Mouse (Mus musculus) heart, embryonic 10.5 days (tissue): ENCODE data around the gene Parvg. TPM values are rescaled to one million over a fixed set of nuclear protein-coding genes. Genes with fewer than 3 reads are reported as not detected.
"Not testable (repeated sequence)": the region's sequence is repeated elsewhere in the genome, so short reads cannot be mapped to it uniquely, and the experiment has no call there.

Experiments
- DNase-seq: peaks from one replicate; pipeline ENCODE4 v3.0.0-alpha.2; 2017; ENCODE audit warnings: low spot score
- H3K27ac ChIP-seq: fragments of 300-500 bp; sonication (generic); 2 replicates; pipeline ENCODE4 v1.5.1; 2016; ENCODE audit warnings: mild to moderate bottlenecking
- H3K27me3 ChIP-seq: fragments of 300-500 bp; sonication (generic); 2 replicates; pipeline ENCODE4 v1.6.1; 2016; ENCODE audit warnings: mild to moderate bottlenecking; ENCODE audit not compliant: poor library complexity, insufficient read depth, severe bottlenecking
- H3K36me3 ChIP-seq: fragments of 300-500 bp; sonication (generic); 2 replicates; pipeline ENCODE4 v1.6.1; 2016; ENCODE audit warnings: mild to moderate bottlenecking, moderate library complexity
- H3K4me1 ChIP-seq: fragments of 300-500 bp; sonication (generic); 2 replicates; pipeline ENCODE4 v1.6.1; 2016; ENCODE audit warnings: mild to moderate bottlenecking
- H3K4me3 ChIP-seq: fragments of 300-500 bp; sonication (generic); 2 replicates; pipeline ENCODE4 v1.5.1; 2016; ENCODE audit warnings: mild to moderate bottlenecking, moderate library complexity
- H3K9me3 ChIP-seq: fragments of 300-500 bp; sonication (generic); 2 replicates; pipeline ENCODE4 v1.6.1; 2016; ENCODE audit warnings: mild to moderate bottlenecking, moderate library complexity
- WGBS: fragments of 180-500 bp; shearing (Covaris S2); methylation state at CpG from one replicate; pipeline ENCODE4 v1.1.7; 2016; 5-methylcytosine and 5-hydroxymethylcytosine counted together
- polyA plus RNA-seq: library from polyadenylated mRNA; unstranded; fragments of >200 nt; fragmentation: Nextera tagmentation; extraction: Ambion mirVana; gene quantifications from 2 replicates; pipeline ENCODE4 v1.2.1, GENCODE M21; 2016

Parvg gene
- 0.43 and 1.0 TPM in 2 replicates for polyA plus RNA-seq

DNA sequence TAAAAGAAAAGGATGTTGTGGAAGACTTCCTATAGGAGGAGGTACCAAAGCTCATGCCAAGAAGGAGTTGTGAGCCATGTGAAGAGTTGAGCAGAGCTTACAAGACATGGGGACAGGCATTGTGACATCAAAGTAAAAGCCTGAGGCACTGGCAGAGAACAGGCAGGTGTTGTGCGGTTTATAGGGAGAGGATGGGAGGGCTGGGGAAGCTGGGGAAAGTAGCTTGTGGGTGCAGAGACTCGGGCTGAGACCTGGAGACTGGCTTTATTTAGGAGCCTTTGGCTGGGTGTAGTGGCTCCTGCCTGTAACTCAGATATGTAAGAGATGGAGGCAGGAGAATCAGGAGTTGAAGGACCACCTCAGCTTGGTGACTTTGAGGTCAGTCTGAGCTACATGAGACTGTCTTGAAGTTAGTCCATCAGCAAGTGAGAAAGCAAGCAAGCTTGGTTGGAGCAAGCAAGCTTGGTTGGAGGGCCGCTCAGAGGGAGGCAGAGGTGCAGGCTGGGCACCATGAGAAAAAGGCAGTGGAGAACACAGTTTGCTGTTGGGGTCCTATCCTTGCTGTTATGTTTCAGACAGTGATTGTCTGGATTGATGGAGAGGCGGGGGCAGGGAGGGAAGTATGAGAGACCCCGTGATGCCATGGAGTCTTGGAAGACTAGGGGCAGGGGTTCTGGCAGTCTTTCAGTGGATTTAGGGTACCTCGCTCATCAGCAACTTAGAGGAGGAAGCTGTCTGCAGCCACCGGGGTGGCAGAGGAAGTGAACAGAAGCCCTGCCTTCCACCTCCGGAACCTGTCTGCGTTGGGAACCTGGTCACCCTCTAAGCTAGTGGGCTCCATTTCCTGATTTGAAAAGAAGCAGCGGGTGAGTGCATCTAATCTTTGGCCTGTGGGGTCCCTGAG is at the start of gene Parvg:
TSS of gene Parvg (plus strand) at position 61 of the 904 bp plus-strand sequence.
- Histone ChIP-seq H3K27me3 (peaks cover 22% of the 10 kb centered on the region; the same call in 1 of the 2 replicates), H3K36me3 (no peaks in the 10 kb centered on the region), H3K4me3 (no peak within 1 kb of the TSS), H3K4me1 (peaks cover 26% of the 10 kb centered on the region), H3K9me3 (no peaks in the 10 kb centered on the region), H3K27ac (no peak within 1 kb of the TSS; the same call in 1 of the 2 replicates)
- no peak for DNase-seq
- 69% methylated on average over 10 of the region's 10 CpGs for WGBS

DNA sequence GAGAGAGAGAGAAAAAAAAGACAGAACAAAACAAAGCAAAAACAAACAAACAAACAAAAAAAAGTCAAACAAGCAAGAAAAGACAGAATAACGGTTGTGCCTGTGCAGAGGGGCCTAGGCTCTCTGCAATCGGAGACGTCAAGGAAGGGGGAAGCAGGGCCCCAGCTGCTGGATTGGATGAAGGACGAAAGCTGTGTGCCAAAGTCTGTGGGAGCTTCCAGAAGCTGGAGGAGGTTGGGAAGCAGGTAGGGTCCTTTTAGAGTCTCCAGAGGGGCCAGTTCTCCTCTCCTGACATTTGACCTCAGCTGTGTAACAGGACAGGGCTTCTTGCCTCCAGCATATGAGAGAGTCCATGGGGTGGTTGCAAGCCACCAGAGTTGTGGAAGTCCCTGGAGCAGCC is 47.8 kb upstream of the Parvg start:
- 87% methylated on average over 4 of the region's 4 CpGs for WGBS
- Histone ChIP-seq H3K27me3 (no peaks in the 10 kb centered on the region), H3K9me3 (no peaks in the 10 kb centered on the region), H3K4me1 (no peaks in the 10 kb centered on the region), H3K4me3 (no peak overlapping the region), H3K36me3 (peaks cover 77% of the 10 kb centered on the region), H3K27ac (no peak overlapping the region)
- DNase-seq: no peak

DNA sequence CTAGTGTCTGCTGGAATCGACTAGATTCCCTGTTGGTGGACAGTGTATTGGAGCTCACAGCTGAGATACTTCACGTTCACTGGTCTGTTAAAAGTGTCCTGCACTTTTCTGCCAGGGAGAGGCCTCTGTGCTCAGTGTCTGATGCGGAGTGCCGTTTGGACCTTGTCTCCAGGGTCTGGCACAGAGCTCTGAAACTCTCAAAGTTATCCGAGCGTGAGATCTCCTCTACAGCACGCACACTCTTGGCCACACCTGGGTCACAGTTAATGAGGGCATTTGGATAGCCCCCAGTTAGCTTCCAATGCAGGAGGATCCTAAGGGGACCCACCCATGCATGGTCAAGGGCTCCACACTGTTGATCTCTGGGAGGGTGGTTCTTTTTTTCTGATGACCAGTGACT is 45.7 kb upstream of the Parvg start:
- no peaks in the 10 kb centered on the region for H3K4me1 ChIP-seq
- no peaks in the 10 kb centered on the region for H3K9me3 ChIP-seq
- H3K27ac ChIP-seq: no peak overlapping the region
- no peak overlapping the region for H3K4me3 ChIP-seq
- WGBS: 89% methylated on average over 7 of the region's 7 CpGs
- H3K27me3 ChIP-seq: no peaks in the 10 kb centered on the region
- no peak for DNase-seq
- H3K36me3 ChIP-seq: peaks cover 70% of the 10 kb centered on the region

DNA sequence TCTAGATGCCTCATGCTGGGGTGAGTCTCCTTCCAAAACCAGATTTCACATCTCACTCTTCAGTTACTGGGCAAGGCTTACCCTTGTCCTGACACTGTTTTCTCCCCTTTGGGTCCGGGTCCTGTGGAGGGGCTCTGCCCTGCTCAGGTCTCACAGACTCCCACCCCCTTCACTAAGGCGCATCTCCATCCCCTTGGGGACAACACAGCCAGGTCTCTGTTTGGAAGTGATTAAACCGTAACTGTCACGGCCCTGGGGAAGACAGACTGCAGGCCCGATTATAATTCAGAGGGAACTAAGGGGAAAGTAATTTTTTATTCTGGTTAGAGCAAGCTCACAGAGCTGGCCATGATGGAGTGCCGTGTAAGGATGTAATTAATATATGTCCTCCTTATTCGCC is 45.2 kb upstream of the Parvg start:
- Histone ChIP-seq H3K36me3 (peaks cover 71% of the 10 kb centered on the region), H3K9me3 (no peaks in the 10 kb centered on the region), H3K27me3 (no peaks in the 10 kb centered on the region), H3K4me1 (no peaks in the 10 kb centered on the region), H3K27ac (no peak overlapping the region), H3K4me3 (no peak overlapping the region)
- WGBS: 82% methylated on average over 7 of the region's 7 CpGs
- DNase-seq: no peak

DNA sequence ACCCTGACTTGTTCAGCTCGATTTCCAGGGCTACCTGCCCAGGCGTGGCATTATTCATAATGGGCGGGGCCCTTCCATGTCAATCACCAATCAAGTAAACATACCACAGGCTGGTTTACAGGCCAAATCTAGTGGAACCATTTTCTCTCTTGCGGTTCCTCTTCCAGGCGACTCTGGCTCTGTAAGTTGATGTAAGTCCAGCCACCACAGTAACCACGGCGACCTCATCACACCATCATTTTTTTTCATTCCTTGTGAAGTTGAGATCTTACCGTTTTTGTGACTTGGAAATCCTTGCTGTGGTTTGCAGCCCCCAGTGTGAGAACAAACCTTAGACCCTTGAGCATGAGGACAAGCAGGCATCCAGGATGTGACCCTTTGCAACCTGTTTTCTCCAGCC is 43.5 kb upstream of the Parvg start:
- DNase-seq: no peak
- Histone ChIP-seq H3K9me3 (no peaks in the 10 kb centered on the region), H3K36me3 (peaks cover 69% of the 10 kb centered on the region), H3K27ac (no peak overlapping the region), H3K4me3 (no peak overlapping the region), H3K4me1 (no peaks in the 10 kb centered on the region), H3K27me3 (peaks cover 8% of the 10 kb centered on the region; the same call in 1 of the 2 replicates)
- WGBS: 86% methylated on average over 8 of the region's 8 CpGs

DNA sequence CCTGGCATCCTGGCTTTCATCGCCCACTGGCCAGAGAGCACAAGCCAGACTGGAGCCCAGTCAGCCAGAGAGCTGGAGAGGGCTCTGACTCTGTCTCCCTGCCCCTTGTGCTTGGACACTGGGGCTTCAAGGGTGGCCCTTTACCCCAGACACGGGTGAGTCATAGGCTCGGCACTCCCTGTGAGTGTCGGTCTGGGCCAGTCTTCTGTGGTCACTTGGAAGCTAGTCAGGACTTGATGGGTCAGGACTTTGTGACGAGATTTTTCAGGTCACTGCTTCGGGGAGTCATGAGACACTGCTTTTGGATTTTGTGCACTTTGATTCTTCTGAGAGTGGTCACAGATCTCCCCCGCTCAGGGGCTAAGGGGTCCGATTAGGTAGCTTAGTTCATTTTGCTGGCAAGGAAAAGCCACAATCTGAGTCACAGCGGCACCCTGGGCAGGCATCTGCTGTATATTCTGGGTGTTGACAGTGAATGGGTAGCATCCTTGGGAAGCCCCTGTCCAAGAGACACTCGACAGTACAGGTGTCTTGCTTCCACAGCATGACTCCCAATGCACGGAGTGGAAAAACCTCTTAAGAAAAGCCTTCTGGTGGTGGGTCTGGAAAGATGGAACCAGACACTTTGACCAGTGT is 43.0 kb upstream of the Parvg start:
- peaks cover 65% of the 10 kb centered on the region for H3K36me3 ChIP-seq
- H3K4me3 ChIP-seq: no peak overlapping the region
- H3K9me3 ChIP-seq: no peaks in the 10 kb centered on the region
- no peaks in the 10 kb centered on the region for H3K4me1 ChIP-seq
- H3K27me3 ChIP-seq: peaks cover 8% of the 10 kb centered on the region; the same call in 1 of the 2 replicates
- DNase-seq: no peak
- 78% methylated on average over 11 of the region's 11 CpGs for WGBS
- no peak overlapping the region for H3K27ac ChIP-seq

DNA sequence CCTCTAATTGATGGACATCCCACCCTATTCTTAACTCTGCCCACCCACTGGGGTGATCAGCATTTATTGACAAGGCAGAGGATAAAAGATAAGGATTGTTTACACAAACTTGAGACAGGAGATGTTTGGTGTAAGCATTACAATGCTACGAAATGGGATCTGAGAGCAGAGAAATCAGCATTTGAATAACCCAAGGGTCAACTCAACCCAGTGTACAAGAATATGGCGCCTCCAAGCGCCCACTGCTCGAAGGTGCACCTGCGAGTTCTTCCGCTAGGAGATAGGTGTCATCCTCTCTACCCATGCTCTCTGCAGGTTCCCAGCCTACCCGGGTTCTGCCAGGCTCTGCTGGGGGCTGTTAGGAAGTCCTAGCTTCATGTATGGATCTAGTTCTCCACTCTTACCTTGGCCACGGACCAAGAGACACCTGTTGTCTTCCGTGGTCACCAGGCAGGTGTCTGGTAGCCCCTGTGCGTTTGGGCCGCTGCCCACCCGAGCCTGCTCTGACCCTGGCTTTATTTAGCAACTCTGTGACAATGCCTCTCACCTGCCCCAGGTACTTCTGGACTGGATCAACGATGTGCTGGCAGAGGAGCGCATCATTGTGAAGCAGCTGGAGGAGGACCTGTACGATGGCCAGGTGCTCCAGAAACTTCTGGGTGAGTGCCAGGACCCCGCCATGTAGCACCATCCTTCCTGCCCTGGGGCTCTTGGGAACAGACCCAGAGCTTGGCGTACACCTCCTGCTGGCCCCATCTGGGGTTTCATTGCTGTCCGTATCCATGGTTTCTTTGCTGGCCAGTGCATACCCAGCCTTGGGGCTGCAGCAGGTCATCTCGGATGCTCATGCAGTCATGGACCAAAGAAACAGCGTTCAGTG is 41.4 kb upstream of the Parvg start:
- Histone ChIP-seq H3K4me3 (no peak overlapping the region), H3K27me3 (peaks cover 8% of the 10 kb centered on the region; the same call in 1 of the 2 replicates), H3K36me3 (peaks cover 56% of the 10 kb centered on the region), H3K4me1 (peaks cover 14% of the 10 kb centered on the region), H3K9me3 (no peaks in the 10 kb centered on the region), H3K27ac (no peak overlapping the region)
- DNase-seq: no peak
- WGBS: 76% methylated on average over 20 of the region's 20 CpGs

DNA sequence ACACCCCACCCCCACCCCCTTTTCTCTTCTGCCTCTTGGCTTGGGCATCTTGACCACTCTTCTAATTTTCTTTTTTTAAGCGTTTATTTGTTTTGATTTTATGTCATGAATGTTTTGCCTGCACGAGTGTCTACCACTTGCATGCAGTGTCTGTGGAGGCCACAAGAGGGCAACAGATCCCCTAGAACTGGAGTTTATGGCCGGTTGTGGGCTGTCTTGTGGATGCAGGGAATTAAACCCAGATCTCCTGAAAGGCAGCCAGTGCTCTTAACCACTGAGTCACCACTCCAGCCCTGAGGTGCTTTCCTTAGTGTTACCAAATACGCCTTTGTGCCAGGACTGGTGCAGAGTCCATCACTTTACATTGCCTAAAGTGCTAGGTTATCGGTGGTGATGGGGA is 39.8 kb upstream of the Parvg start:
- peaks cover 14% of the 10 kb centered on the region for H3K4me1 ChIP-seq
- H3K4me3 ChIP-seq: no peak overlapping the region
- no peak overlapping the region for H3K27ac ChIP-seq
- no peaks in the 10 kb centered on the region for H3K9me3 ChIP-seq
- H3K36me3 ChIP-seq: peaks cover 50% of the 10 kb centered on the region
- H3K27me3 ChIP-seq: peaks cover 8% of the 10 kb centered on the region; the same call in 1 of the 2 replicates
- 68% methylated on average over 5 of the region's 5 CpGs for WGBS
- DNase-seq: no peak

DNA sequence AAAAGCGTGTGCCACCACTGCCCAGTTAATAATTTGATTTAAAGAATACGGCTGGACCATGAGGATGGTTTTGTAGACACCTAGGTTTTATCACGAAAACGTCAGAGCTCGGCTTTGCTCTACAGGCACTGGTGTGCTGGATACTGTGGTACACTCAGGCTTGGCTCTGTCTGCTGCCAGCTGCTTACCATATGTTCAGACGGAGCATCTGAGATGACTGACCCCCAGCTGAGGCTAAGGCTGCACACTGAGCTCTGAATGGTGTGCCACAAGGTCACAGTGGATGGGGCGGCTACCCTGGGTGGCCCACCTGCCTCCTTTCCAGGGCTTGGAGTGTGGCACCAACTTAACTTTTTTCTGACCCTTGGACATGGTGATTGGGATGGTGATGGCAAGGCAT is 38.4 kb upstream of the Parvg start:
- no peak for DNase-seq
- Histone ChIP-seq H3K4me3 (no peak overlapping the region), H3K27me3 (peaks cover 8% of the 10 kb centered on the region; the same call in 1 of the 2 replicates), H3K36me3 (peaks cover 45% of the 10 kb centered on the region), H3K9me3 (no peaks in the 10 kb centered on the region), H3K4me1 (peaks cover 14% of the 10 kb centered on the region), H3K27ac (no peak overlapping the region)
- 87% methylated on average over 7 of the region's 7 CpGs for WGBS

DNA sequence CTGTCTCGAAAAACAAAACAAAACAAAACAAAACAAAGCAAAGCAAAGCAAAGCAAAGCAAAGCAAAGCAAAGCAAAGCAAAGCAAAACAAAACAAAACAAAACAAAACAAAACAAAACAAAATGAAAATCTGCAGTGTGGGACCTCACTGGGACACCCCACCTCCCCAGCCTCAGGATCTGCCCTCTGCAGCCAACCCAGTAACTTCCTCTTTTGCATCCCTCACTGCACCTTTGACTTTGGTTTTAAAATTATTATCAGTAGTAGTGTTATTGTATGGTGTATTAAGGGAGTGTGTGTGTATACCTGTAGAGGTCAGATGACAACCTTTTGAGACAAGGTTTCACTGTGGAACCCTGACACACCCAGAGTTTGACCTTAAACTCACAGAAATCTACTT is 34.9 kb upstream of the Parvg start:
- H3K9me3 ChIP-seq, DNase-seq, H3K27ac ChIP-seq, H3K27me3 ChIP-seq, H3K4me3 ChIP-seq: not testable (repeated sequence)
- Histone ChIP-seq H3K36me3 (peaks cover 49% of the 10 kb centered on the region), H3K4me1 (peaks cover 18% of the 10 kb centered on the region)
- WGBS: 96% methylated on average over 1 of the region's 1 CpGs

DNA sequence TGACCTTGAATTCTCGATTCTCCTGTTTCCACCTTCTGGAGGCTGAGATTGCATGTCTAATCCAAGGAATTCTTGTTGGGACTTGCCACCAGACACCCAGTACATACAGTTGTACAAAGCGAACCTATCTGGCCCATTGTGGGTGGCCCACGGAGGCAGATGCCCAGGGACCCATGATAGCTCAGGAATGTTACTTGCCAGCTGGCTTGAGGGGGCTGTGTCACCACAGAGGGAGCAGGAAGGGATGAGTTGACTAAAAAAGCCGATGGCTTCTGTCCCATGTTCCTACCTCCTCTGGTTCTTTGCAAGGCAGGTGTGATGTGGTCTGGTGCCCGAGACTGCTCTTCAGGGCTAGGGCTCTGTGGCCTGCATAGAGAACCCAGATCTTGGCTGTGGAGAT is 32.7 kb upstream of the Parvg start:
- peaks cover 63% of the 10 kb centered on the region for H3K36me3 ChIP-seq
- H3K27me3 ChIP-seq: no peaks in the 10 kb centered on the region
- H3K9me3 ChIP-seq: no peaks in the 10 kb centered on the region
- no peak for DNase-seq
- H3K27ac ChIP-seq: no peak overlapping the region
- H3K4me1 ChIP-seq: peaks cover 15% of the 10 kb centered on the region
- 80% methylated on average over 5 of the region's 5 CpGs for WGBS
- no peak overlapping the region for H3K4me3 ChIP-seq

DNA sequence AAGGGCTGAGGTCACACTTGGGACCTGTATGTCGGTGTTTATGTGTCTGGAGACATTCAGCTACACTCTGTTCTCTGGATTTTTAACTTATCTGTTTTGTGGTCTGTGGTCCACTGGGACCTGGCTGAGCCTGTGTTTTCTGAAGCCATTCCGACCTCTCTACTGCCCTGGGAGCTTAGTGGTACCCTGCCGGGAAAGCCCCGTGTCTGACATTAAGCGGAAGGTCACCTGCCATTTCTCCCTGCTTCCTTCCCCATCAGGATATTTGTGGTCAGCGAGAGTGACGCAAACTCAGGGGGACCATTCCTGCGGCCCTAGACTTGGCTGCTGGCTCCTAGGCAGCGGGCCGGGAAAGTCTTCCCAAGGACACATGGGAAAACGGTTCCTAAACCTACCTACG is 30.2 kb upstream of the Parvg start:
- H3K27ac ChIP-seq: no peak overlapping the region
- WGBS: 72% methylated on average over 12 of the region's 12 CpGs
- H3K4me3 ChIP-seq: no peak overlapping the region
- peaks cover 8% of the 10 kb centered on the region for H3K4me1 ChIP-seq
- H3K9me3 ChIP-seq: no peaks in the 10 kb centered on the region
- peaks cover 60% of the 10 kb centered on the region for H3K36me3 ChIP-seq
- no peak for DNase-seq
- H3K27me3 ChIP-seq: no peaks in the 10 kb centered on the region
